Mouse (Mus musculus) heart, embryonic 11.5 days (tissue): Measurements from ENCODE around the gene Cdkn2aip. TPM values are rescaled to one million over a fixed set of nuclear protein-coding genes. Genes with fewer than 3 reads are reported as not detected.
A peak's percentile ranks its signal among the peaks of the same experiment; 100 is the strongest.

Experiments used
- ATAC-seq: fragments of 200-750 bp; cut with Nextera tagmentation; replicated peaks from 2 replicates; pipeline ENCODE4 v1.8.0; 2017; ENCODE audit warnings: moderate library complexity; ENCODE audit not compliant: insufficient number of reproducible peaks, low FRiP score, low TSS enrichment
- H3K27ac ChIP-seq: fragments of 300-500 bp; sonication (generic); 2 replicates; pipeline ENCODE4 v1.5.1; 2014; ENCODE audit warnings: mild to moderate bottlenecking, low read depth, low read length
- H3K27me3 ChIP-seq: fragments of 300-500 bp; sonication (generic); 2 replicates; pipeline ENCODE4 v1.6.1; 2014; ENCODE audit warnings: mild to moderate bottlenecking, low read length, mixed read lengths; ENCODE audit not compliant: control insufficient read depth, insufficient read depth
- H3K36me3 ChIP-seq: fragments of 300-500 bp; sonication (generic); 2 replicates; pipeline ENCODE4 v1.6.1; 2014; ENCODE audit warnings: mild to moderate bottlenecking, low read length, moderate library complexity, mixed read lengths; ENCODE audit not compliant: control insufficient read depth, insufficient read depth
- H3K4me1 ChIP-seq: fragments of 300-500 bp; sonication (generic); 2 replicates; pipeline ENCODE4 v1.6.1; 2014; ENCODE audit warnings: low read length; ENCODE audit not compliant: control insufficient read depth, insufficient read depth
- H3K4me2 ChIP-seq: fragments of 300-500 bp; sonication (generic); 2 replicates; pipeline ENCODE4 v1.6.1; 2014; ENCODE audit warnings: mild to moderate bottlenecking, moderate library complexity
- H3K4me3 ChIP-seq: fragments of 300-500 bp; sonication (generic); 2 replicates; pipeline ENCODE4 v1.5.1; 2014; ENCODE audit warnings: low read depth, low read length
- H3K9ac ChIP-seq: fragments of 300-500 bp; sonication (generic); 2 replicates; pipeline ENCODE4 v1.6.1; 2014; ENCODE audit warnings: mild to moderate bottlenecking, low read depth, low read length, moderate library complexity
- H3K9me3 ChIP-seq: fragments of 300-500 bp; sonication (generic); replicated peaks from 2 replicates; pipeline ENCODE4 v1.6.1; 2016; ENCODE audit warnings: low read length; ENCODE audit not compliant: control insufficient read depth
- WGBS: fragments of 180-500 bp; shearing (Covaris S2); extraction: QIAGEN DNeasy Blood & Tissue Kit; methylation state at CpG from one replicate; pipeline ENCODE4 v1.1.7; 2014; ENCODE audit not compliant: insufficient replicate concordance; 5-methylcytosine and 5-hydroxymethylcytosine counted together
- polyA plus RNA-seq: library from polyadenylated mRNA; unstranded; fragments of >200 nt; fragmentation: Nextera tagmentation; extraction: Ambion mirVana; gene quantifications from 2 replicates; pipeline ENCODE4 v1.2.1, GENCODE M21; 2014

Cdkn2aip gene
- polyA plus RNA-seq, 1 experiment from 2014 or later = 21.6 TPM

- no peak overlapping the region for H3K9ac ChIP-seq
- no peaks in the 10 kb centered on the region for H3K27me3 ChIP-seq
- no peaks in the 10 kb centered on the region for H3K36me3 ChIP-seq
- H3K27ac ChIP-seq = no peak overlapping the region
- ATAC-seq = no peak
- 43% methylated on average over 6 of the region's 6 CpGs for WGBS
- no peak overlapping the region for H3K4me2 ChIP-seq
- no peaks in the 10 kb centered on the region for H3K4me1 ChIP-seq
- no peaks in the 10 kb centered on the region for H3K9me3 ChIP-seq
- H3K4me3 ChIP-seq = no peak overlapping the region
These were observed 32.1 kb upstream of the Cdkn2aip start for GRCm38 (mm10) chr8:47745848-47746247.

- Histone ChIP-seq H3K9ac (no peak overlapping the region), H3K9me3 (no peaks in the 10 kb centered on the region), H3K4me1 (no peaks in the 10 kb centered on the region), H3K36me3 (no peaks in the 10 kb centered on the region), H3K4me3 (no peak overlapping the region), H3K27me3 (no peaks in the 10 kb centered on the region), H3K27ac (no peak overlapping the region), H3K4me2 (no peak overlapping the region)
- no peak for ATAC-seq
- 71% methylated on average over 9 of the region's 9 CpGs for WGBS
These were observed 31.1 kb upstream of the Cdkn2aip start for GRCm38 (mm10) chr8:47744803-47745202.

GRCm38 (mm10) chr8:47743419-47743818 lies 29.7 kb upstream of the Cdkn2aip start:
- Histone ChIP-seq H3K9ac (no peak overlapping the region), H3K4me2 (peak overlapping the region; percentile 4; the same call in 1 of the 2 replicates)

GRCm38 (mm10) chr8:47742992-47743391 lies 29.3 kb upstream of the Cdkn2aip start:
- Histone ChIP-seq H3K27me3 (no peaks in the 10 kb centered on the region), H3K27ac (no peak overlapping the region), H3K4me3 (no peak overlapping the region), H3K4me2 (peak overlapping the region; percentile 4; the same call in 1 of the 2 replicates), H3K4me1 (no peaks in the 10 kb centered on the region), H3K9ac (no peak overlapping the region), H3K36me3 (no peaks in the 10 kb centered on the region), H3K9me3 (no peaks in the 10 kb centered on the region)
- WGBS = 39% methylated on average over 8 of the region's 8 CpGs
- ATAC-seq = no peak

More at GRCm38 (mm10) chr8:47743419-47743818, 29.7 kb upstream of the Cdkn2aip start:
- Histone ChIP-seq H3K4me3 (no peak overlapping the region), H3K27ac (no peak overlapping the region), H3K4me1 (no peaks in the 10 kb centered on the region), H3K36me3 (no peaks in the 10 kb centered on the region), H3K27me3 (no peaks in the 10 kb centered on the region), H3K9me3 (no peaks in the 10 kb centered on the region)
- WGBS = 6% methylated on average over 11 of the region's 11 CpGs
- no peak for ATAC-seq

GRCm38 (mm10) chr8:47742372-47742771 lies 28.6 kb upstream of the Cdkn2aip start:
- Histone ChIP-seq H3K9me3 (no peaks in the 10 kb centered on the region), H3K9ac (no peak overlapping the region), H3K4me1 (no peaks in the 10 kb centered on the region), H3K36me3 (no peaks in the 10 kb centered on the region), H3K4me2 (no peak overlapping the region), H3K27ac (no peak overlapping the region), H3K4me3 (no peak overlapping the region), H3K27me3 (no peaks in the 10 kb centered on the region)
- WGBS = 65% methylated on average over 7 of the region's 7 CpGs
- no peak for ATAC-seq

GRCm38 (mm10) chr8:47737120-47737519 lies 23.4 kb upstream of the Cdkn2aip start:
- H3K4me3 ChIP-seq = no peak overlapping the region
- no peak for ATAC-seq
- H3K9ac ChIP-seq = no peak overlapping the region
- H3K4me2 ChIP-seq = no peak overlapping the region
- H3K27me3 ChIP-seq = no peaks in the 10 kb centered on the region
- H3K27ac ChIP-seq = no peak overlapping the region
- H3K36me3 ChIP-seq = no peaks in the 10 kb centered on the region
- H3K4me1 ChIP-seq = no peaks in the 10 kb centered on the region
- WGBS = 53% methylated on average over 7 of the region's 7 CpGs
- no peaks in the 10 kb centered on the region for H3K9me3 ChIP-seq

GRCm38 (mm10) chr8:47729324-47729723 lies 15.6 kb upstream of the Cdkn2aip start:
- 69% methylated on average over 7 of the region's 7 CpGs for WGBS

GRCm38 (mm10) chr8:47726945-47727344 lies 13.2 kb upstream of the Cdkn2aip start:
- Histone ChIP-seq H3K36me3 (no peaks in the 10 kb centered on the region), H3K4me2 (no peak overlapping the region), H3K9ac (no peak overlapping the region), H3K27ac (no peak overlapping the region), H3K4me1 (no peaks in the 10 kb centered on the region), H3K9me3 (no peaks in the 10 kb centered on the region), H3K4me3 (no peak overlapping the region), H3K27me3 (no peaks in the 10 kb centered on the region)
- 35% methylated on average over 6 of the region's 6 CpGs for WGBS
- no peak for ATAC-seq

More at GRCm38 (mm10) chr8:47729324-47729723, 15.6 kb upstream of the Cdkn2aip start:
- H3K9me3 ChIP-seq = no peaks in the 10 kb centered on the region
- no peaks in the 10 kb centered on the region for H3K4me1 ChIP-seq
- H3K27ac ChIP-seq = no peak overlapping the region
- H3K27me3 ChIP-seq = no peaks in the 10 kb centered on the region
- no peak for ATAC-seq
- H3K9ac ChIP-seq = no peak overlapping the region
- H3K36me3 ChIP-seq = no peaks in the 10 kb centered on the region
- no peak overlapping the region for H3K4me3 ChIP-seq
- no peak overlapping the region for H3K4me2 ChIP-seq

- no peak overlapping the region for H3K9ac ChIP-seq
- no peaks in the 10 kb centered on the region for H3K36me3 ChIP-seq
- no peak overlapping the region for H3K4me2 ChIP-seq
- no peak for ATAC-seq
- no peak overlapping the region for H3K4me3 ChIP-seq
- no peaks in the 10 kb centered on the region for H3K4me1 ChIP-seq
- 65% methylated on average over 4 of the region's 4 CpGs for WGBS
- no peaks in the 10 kb centered on the region for H3K9me3 ChIP-seq
- H3K27me3 ChIP-seq = no peaks in the 10 kb centered on the region
- H3K27ac ChIP-seq = no peak overlapping the region
These were observed 7.9 kb upstream of the Cdkn2aip start for GRCm38 (mm10) chr8:47721609-47722008.
